Mouse (Mus musculus) adrenal gland, adult (tissue): ENCODE data around the gene Amy1.
"Not testable (repeated sequence)": the region's sequence is repeated elsewhere in the genome, so short reads cannot be mapped to it uniquely, and the experiment has no call there.

ENCODE experiments used
- DNase-seq, 2 experiments: peaks; one replicate each; pipeline ENCODE4 v3.0.0; 2022 to 2023; ENCODE audit warnings: low spot score in 1 of 2; ENCODE audit not compliant: inconsistent age in 2 of 2

Gene Amy1

GRCm38 (mm10) chr3:113606599-113606998 is at the start of gene Amy1:
TSS of gene Amy1 (minus strand) at chr3:113606699.
- DNase-seq, result no peak

GRCm38 (mm10) chr3:113654335-113654734 is 47.8 kb upstream of the Amy1 start:
- no peak for DNase-seq

DNA sequence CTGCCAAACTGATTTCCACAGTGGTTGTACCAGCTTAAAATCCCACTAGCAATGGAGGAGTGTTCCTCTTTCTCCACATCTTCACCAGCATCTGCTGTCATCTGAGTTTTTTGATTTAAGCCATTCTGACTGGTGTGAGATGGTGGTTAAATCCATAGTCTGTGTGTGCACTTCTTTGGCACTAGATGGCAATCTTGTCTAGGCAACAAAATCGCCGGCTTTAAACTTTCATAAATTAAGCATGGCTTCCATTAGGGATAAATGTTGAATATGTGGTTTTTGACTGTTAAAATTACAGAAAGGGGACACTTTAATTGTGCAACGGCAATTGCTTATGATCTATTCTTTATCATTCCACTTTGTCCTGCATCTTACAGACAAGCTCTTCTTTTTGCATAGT is 44.9 kb upstream of the Amy1 start:
- DNase-seq, result peak in 1 of 2 experiments; percentile 43

- no peak for DNase-seq
Observed at GRCm38 (mm10) chr3:113639545-113639944, 33.0 kb upstream of the Amy1 start.

GRCm38 (mm10) chr3:113634220-113634619 is 27.7 kb upstream of the Amy1 start:
- no peak for DNase-seq

DNA sequence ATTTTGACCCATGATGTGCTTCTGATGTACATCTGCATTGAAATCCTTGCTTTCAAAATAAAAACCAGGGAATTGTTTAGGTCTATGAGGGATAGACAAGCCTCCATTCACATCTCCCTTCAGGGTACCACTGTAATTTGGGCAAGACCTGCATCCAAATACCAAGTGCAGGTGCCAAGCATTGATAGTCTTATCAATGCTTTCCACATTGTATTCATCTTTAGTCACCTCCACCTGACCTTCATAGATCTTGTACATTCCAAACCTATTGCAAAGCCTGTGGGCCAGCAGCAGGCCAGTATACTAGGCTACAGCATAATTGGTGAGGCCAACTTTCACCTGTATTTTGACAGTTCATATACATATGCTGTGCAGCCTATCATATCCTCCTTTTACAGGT is 25.1 kb upstream of the Amy1 start:
- DNase-seq, result no peak

DNA sequence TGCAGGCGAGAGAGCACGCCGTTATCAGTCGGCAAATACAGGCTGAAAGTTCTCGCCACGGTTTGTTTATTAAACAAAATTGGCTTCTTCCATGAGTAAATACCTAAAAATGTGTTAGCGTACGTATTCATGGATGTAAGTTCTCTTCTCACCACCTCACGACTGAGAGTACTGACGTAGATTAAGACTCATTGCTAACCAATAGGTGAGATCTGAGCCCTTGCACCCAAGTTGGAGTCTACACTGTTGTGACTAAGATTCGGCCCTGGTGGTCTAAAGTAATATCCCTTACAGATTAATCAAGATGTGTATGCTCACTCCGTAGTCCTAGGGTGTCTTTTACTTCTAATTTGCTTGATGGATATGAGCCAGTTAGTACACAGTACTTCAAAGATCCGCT is 24.1 kb upstream of the Amy1 start:
- DNase-seq, result no peak

DNA sequence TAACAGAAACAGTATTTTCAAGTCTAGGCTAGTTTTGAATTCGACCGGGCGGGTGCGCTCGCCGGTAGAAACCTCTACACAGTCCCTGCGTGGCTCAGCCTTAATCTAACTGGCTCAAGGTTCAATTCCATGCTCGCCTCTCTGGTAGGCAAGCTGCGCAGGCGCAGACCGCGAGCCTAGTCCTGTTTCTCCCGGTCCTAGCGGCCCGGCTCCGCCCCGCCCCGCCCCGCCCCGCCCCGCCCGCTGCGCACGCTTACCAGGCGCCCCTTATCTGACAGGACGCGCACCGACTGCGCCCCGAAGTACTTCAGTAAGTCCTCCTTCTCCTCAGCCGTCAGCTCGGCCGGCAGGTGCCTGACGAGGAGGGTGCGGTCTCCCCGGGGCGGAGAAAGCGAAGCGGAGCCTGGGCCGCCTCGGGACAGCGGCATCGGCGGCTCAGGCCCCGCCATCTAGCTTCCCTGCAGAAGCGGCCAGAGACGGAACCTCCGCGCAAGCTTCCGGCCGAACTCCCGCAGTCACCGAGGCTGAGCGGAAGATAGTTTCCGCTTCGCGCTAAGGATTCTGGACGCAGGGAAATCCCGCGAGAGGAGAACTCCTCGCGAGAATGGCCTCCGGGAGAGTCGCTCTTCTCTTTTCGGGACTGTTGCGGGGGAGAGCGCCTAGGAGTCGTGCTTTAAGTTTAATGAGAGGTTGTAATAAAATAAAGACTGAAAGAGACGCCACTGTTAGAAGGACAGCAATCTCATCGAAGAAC is 23.3 kb upstream of the Amy1 start, which contains the start of gene Rnpc3:
Gene Rnpc3 (minus strand): TSS at position 544 of the 754 bp plus-strand sequence.
- peak; percentile 95 to 99 for DNase-seq

- no peak for DNase-seq
Observed at GRCm38 (mm10) chr3:113590844-113591243, 15.7 kb downstream of the Amy1 start.

- DNase-seq, result peak; percentile 20 to 67
Observed at GRCm38 (mm10) chr3:113574578-113574977, 31.9 kb downstream of the Amy1 start.

- peak; percentile 11 to 47 for DNase-seq
Observed at GRCm38 (mm10) chr3:113574138-113574537, 32.4 kb downstream of the Amy1 start.

GRCm38 (mm10) chr3:113572158-113572557 is 34.3 kb downstream of the Amy1 start:
- no peak for DNase-seq

- peak in 1 of 2 experiments; percentile 5 for DNase-seq
Observed at GRCm38 (mm10) chr3:113539692-113540091, 66.8 kb downstream of the Amy1 start.

- not testable (repeated sequence) for DNase-seq
Observed at GRCm38 (mm10) chr3:113532328-113532727, 74.2 kb downstream of the Amy1 start, which contains the start of gene Amy2a1. TSS of gene Amy2a1 (minus strand) at chr3:113532428.
